Mouse (Mus musculus) liver, postnatal 0 days (tissue): Measurements from ENCODE around the gene Nif3l1. TPM values are rescaled to one million over a fixed set of nuclear protein-coding genes. Genes with fewer than 3 reads are reported as not detected.
A peak's percentile ranks its signal among the peaks of the same experiment; 100 is the strongest.

ENCODE experiments used
- ATAC-seq: fragments of 200-750 bp; cut with Nextera tagmentation; 2 replicates; pipeline ENCODE4 v1.8.0; 2017; ENCODE audit warnings: mild to moderate bottlenecking, moderate library complexity
- DNase-seq: peaks from one replicate; pipeline ENCODE4 v3.0.0-alpha.2; 2016
- H3K27ac ChIP-seq: fragments of 300-500 bp; sonication (generic); 2 replicates; pipeline ENCODE4 v1.5.1; 2014; ENCODE audit warnings: antibody characterized with exemption, moderate library complexity, mild to moderate bottlenecking, low read depth
- H3K27me3 ChIP-seq: fragments of 300-500 bp; sonication (generic); 2 replicates; pipeline ENCODE4 v1.6.1; 2014; ENCODE audit warnings: low read length, control low read depth, mixed read lengths; ENCODE audit not compliant: insufficient read depth
- H3K36me3 ChIP-seq: fragments of 300-500 bp; sonication (generic); replicated peaks from 2 replicates; pipeline ENCODE4 v1.6.1; 2014; ENCODE audit warnings: mild to moderate bottlenecking, control low read depth, low read length, moderate library complexity, mixed read lengths; ENCODE audit not compliant: insufficient read depth
- H3K4me1 ChIP-seq: fragments of 300-500 bp; sonication (generic); 2 replicates; pipeline ENCODE4 v1.6.1; 2014; ENCODE audit warnings: antibody characterized with exemption, mild to moderate bottlenecking, control low read depth; ENCODE audit not compliant: insufficient read depth
- H3K4me2 ChIP-seq: fragments of 300-500 bp; sonication (generic); 2 replicates; pipeline ENCODE4 v1.6.1; 2014; ENCODE audit warnings: low read depth, mild to moderate bottlenecking, low read length, moderate library complexity, mixed read lengths
- H3K4me3 ChIP-seq: fragments of 300-500 bp; sonication (generic); 2 replicates; pipeline ENCODE4 v1.5.1; 2014; ENCODE audit warnings: low read depth, low read length
- H3K9ac ChIP-seq: fragments of 300-500 bp; sonication (generic); replicated peaks from 2 replicates; pipeline ENCODE4 v1.6.1; 2014; ENCODE audit warnings: mild to moderate bottlenecking, moderate library complexity
- H3K9me3 ChIP-seq: fragments of 300-500 bp; sonication (generic); 2 replicates; pipeline ENCODE4 v1.6.1; 2016; ENCODE audit warnings: mild to moderate bottlenecking, control low read depth, low read length, mixed read lengths
- CTCF ChIP-seq: sonication (generic); IDR thresholded peaks from 2 replicates; pipeline ENCODE4 v1.5.1; 2016; ENCODE audit warnings: antibody characterized with exemption, low read depth
- EP300 ChIP-seq: IDR thresholded peaks from 2 replicates; pipeline ENCODE4 v1.6.1; 2016; ENCODE audit warnings: antibody characterized with exemption, low read depth, mild to moderate bottlenecking
- WGBS: fragments of 180-500 bp; shearing (Covaris S2); extraction: QIAGEN DNeasy Blood & Tissue Kit; methylation state at CpG from one replicate; pipeline ENCODE4 v1.1.7; 2014; ENCODE audit not compliant: insufficient replicate concordance; 5-methylcytosine and 5-hydroxymethylcytosine counted together
- polyA plus RNA-seq: library from polyadenylated mRNA; unstranded; fragments of >200 nt; fragmentation: Nextera tagmentation; extraction: Ambion mirVana; gene quantifications from 2 replicates; pipeline ENCODE4 v1.2.1, GENCODE M21; 2015

The Nif3l1 gene
- polyA plus RNA-seq, 1 experiment from 2014 or later, result 9.6 TPM

GRCm38 (mm10) chr1:58420032-58420431, 24.9 kb upstream of the Nif3l1 start:
- no peak for ATAC-seq
- no peaks in the 10 kb centered on the region for H3K9me3 ChIP-seq
- H3K27me3 ChIP-seq, result no peaks in the 10 kb centered on the region
- no peak overlapping the region for H3K4me3 ChIP-seq
- 77% methylated on average over 10 of the region's 10 CpGs for WGBS
- no peak overlapping the region for H3K9ac ChIP-seq
- no peak overlapping the region for H3K4me2 ChIP-seq
- no peak overlapping the region for H3K27ac ChIP-seq
- H3K4me1 ChIP-seq, result peaks cover 8% of the 10 kb centered on the region
- H3K36me3 ChIP-seq, result peaks cover 60% of the 10 kb centered on the region
- no peak for TF ChIP-seq CTCF
- no peak for TF ChIP-seq EP300
- DNase-seq, result no peak

GRCm38 (mm10) chr1:58420961-58421360, 24.0 kb upstream of the Nif3l1 start:
- ATAC-seq, result no peak
- no peak for TF ChIP-seq CTCF
- no peak for TF ChIP-seq EP300
- peaks cover 8% of the 10 kb centered on the region for H3K4me1 ChIP-seq
- H3K9ac ChIP-seq, result no peak overlapping the region
- H3K27ac ChIP-seq, result no peak overlapping the region
- no peak overlapping the region for H3K4me3 ChIP-seq
- WGBS, result 46% methylated on average over 7 of the region's 7 CpGs
- H3K27me3 ChIP-seq, result no peaks in the 10 kb centered on the region
- no peaks in the 10 kb centered on the region for H3K9me3 ChIP-seq
- DNase-seq, result no peak
- peaks cover 52% of the 10 kb centered on the region for H3K36me3 ChIP-seq
- H3K4me2 ChIP-seq, result peak overlapping the region; percentile 80

- peak; percentile 79 for ATAC-seq
Measured at GRCm38 (mm10) chr1:58422879-58423278, 22.1 kb upstream of the Nif3l1 start.

GRCm38 (mm10) chr1:58423371-58424248, 21.3 kb upstream of the Nif3l1 start, which contains the start of gene Clk1:
Clk1 (minus strand) TSS chr1:58424066.
- H3K9ac ChIP-seq, result peak within 1 kb of the TSS; percentile 100
- H3K4me3 ChIP-seq, result peak within 1 kb of the TSS; percentile 93
- ATAC-seq (peak; percentile 88), DNase-seq (peak; percentile 97)
- H3K4me1 ChIP-seq, result peaks cover 8% of the 10 kb centered on the region
- H3K27ac ChIP-seq, result peak within 1 kb of the TSS; percentile 100
- WGBS, result 1% methylated on average over 79 of the region's 79 CpGs
- no peaks in the 10 kb centered on the region for H3K27me3 ChIP-seq
- H3K36me3 ChIP-seq, result peaks cover 27% of the 10 kb centered on the region
- no peak for TF ChIP-seq EP300
- no peak; the same call in 1 of the 2 replicates for TF ChIP-seq CTCF
- H3K9me3 ChIP-seq, result no peaks in the 10 kb centered on the region
- H3K4me2 ChIP-seq, result peak within 1 kb of the TSS; percentile 80

More at GRCm38 (mm10) chr1:58422879-58423278, 22.1 kb upstream of the Nif3l1 start:
- Histone ChIP-seq H3K4me2 (peak overlapping the region; percentile 80), H3K27me3 (no peaks in the 10 kb centered on the region), H3K27ac (peak overlapping the region; percentile 100), H3K4me1 (peaks cover 8% of the 10 kb centered on the region), H3K36me3 (peaks cover 34% of the 10 kb centered on the region), H3K9ac (peak overlapping the region; percentile 100), H3K4me3 (peak overlapping the region; percentile 93), H3K9me3 (no peaks in the 10 kb centered on the region)
- 2% methylated on average over 13 of the region's 13 CpGs for WGBS
- TF ChIP-seq EP300 (no peak), CTCF (no peak)
- peak; percentile 53 for DNase-seq

DNA sequence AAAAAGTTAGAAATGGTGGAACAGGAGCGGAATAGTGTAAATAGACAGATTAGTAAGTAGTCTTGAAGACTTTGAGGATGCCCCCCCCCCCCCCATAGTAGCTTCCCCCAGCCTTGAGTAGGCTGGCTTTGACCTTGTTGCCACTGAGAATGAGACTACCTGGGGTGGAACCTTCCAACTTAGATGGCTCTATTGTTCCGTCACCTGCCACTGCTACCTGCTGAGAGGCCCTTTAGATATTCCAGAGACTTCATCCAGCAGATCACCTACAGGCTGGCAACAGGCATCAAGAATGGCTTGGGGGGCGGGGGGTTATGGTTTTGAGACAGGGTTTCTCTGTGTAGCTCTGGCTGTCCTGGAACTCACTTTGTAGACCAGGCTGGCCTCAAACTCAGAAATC, 20.4 kb upstream of the Nif3l1 start:
- Histone ChIP-seq H3K4me1 (peaks cover 8% of the 10 kb centered on the region), H3K9me3 (no peaks in the 10 kb centered on the region), H3K36me3 (peaks cover 18% of the 10 kb centered on the region), H3K4me2 (no peak overlapping the region), H3K27me3 (no peaks in the 10 kb centered on the region), H3K9ac (no peak overlapping the region), H3K4me3 (no peak overlapping the region), H3K27ac (no peak overlapping the region)
- no peak for TF ChIP-seq EP300
- no peak for TF ChIP-seq CTCF
- ATAC-seq, result no peak
- no peak for DNase-seq
- 90% methylated on average over 3 of the region's 3 CpGs for WGBS

- Histone ChIP-seq H3K9ac (peak overlapping the region; percentile 85), H3K4me1 (peaks cover 19% of the 10 kb centered on the region), H3K27me3 (no peaks in the 10 kb centered on the region), H3K27ac (peak overlapping the region; percentile 93), H3K4me2 (peak overlapping the region; percentile 81), H3K9me3 (no peaks in the 10 kb centered on the region), H3K4me3 (peak overlapping the region; percentile 80), H3K36me3 (peaks cover 16% of the 10 kb centered on the region; the same call in 1 of the 2 replicates)
- 10% methylated on average over 10 of the region's 10 CpGs for WGBS
- DNase-seq, result no peak
- no peak for ATAC-seq
- no peak for TF ChIP-seq EP300
- TF ChIP-seq CTCF, result no peak
Measured at GRCm38 (mm10) chr1:58444691-58445090, 260 bp upstream of the Nif3l1 start.
